Mouse (Mus musculus) midbrain, embryonic 13.5 days (tissue): ENCODE data around the gene Scaf1. TPM values are rescaled to one million over a fixed set of nuclear protein-coding genes. Genes with fewer than 3 reads are reported as not detected.

Source experiments
- ATAC-seq: fragments of 200-750 bp; cut with Nextera tagmentation; 2 replicates; pipeline ENCODE4 v1.8.0; 2017; ENCODE audit warnings: mild to moderate bottlenecking, moderate TSS enrichment, moderate library complexity
- H3K27ac ChIP-seq: fragments of 300-500 bp; sonication (generic); 2 replicates; pipeline ENCODE4 v1.5.1; 2015; ENCODE audit warnings: inconsistent platforms, mild to moderate bottlenecking, moderate library complexity
- H3K27me3 ChIP-seq: fragments of 300-500 bp; sonication (generic); 2 replicates; pipeline ENCODE4 v1.6.1; 2015; ENCODE audit warnings: mild to moderate bottlenecking, inconsistent platforms
- H3K36me3 ChIP-seq: fragments of 300-500 bp; sonication (generic); 2 replicates; pipeline ENCODE4 v1.6.1; 2015; ENCODE audit warnings: mild to moderate bottlenecking, inconsistent platforms
- H3K4me1 ChIP-seq: fragments of 300-500 bp; sonication (generic); replicated peaks from 2 replicates; pipeline ENCODE4 v1.6.1; 2015; ENCODE audit warnings: inconsistent platforms
- H3K4me2 ChIP-seq: fragments of 300-500 bp; sonication (generic); replicated peaks from 2 replicates; pipeline ENCODE4 v1.6.1; 2015; ENCODE audit warnings: moderate library complexity, mild to moderate bottlenecking, inconsistent platforms
- H3K4me3 ChIP-seq: fragments of 300-500 bp; sonication (generic); replicated peaks from 2 replicates; pipeline ENCODE4 v1.5.1; 2015; ENCODE audit warnings: mild to moderate bottlenecking, inconsistent platforms
- H3K9ac ChIP-seq: fragments of 300-500 bp; sonication (generic); replicated peaks from 2 replicates; pipeline ENCODE4 v1.6.1; 2015; ENCODE audit warnings: mild to moderate bottlenecking, inconsistent platforms
- H3K9me3 ChIP-seq: fragments of 300-500 bp; sonication (generic); 2 replicates; pipeline ENCODE4 v1.6.1; 2016; ENCODE audit warnings: mild to moderate bottlenecking, inconsistent platforms
- WGBS: fragments of 180-500 bp; shearing (Covaris S2); methylation state at CpG from one replicate; pipeline ENCODE4 v1.1.7; 2015; 5-methylcytosine and 5-hydroxymethylcytosine counted together
- polyA plus RNA-seq: library from polyadenylated mRNA; unstranded; fragments of >200 nt; fragmentation: Nextera tagmentation; extraction: Ambion mirVana; gene quantifications from 2 replicates; pipeline ENCODE4 v1.2.1, GENCODE M21; 2015

Scaf1 gene
- 38.1 and 47.7 TPM in 2 replicates for polyA plus RNA-seq

DNA sequence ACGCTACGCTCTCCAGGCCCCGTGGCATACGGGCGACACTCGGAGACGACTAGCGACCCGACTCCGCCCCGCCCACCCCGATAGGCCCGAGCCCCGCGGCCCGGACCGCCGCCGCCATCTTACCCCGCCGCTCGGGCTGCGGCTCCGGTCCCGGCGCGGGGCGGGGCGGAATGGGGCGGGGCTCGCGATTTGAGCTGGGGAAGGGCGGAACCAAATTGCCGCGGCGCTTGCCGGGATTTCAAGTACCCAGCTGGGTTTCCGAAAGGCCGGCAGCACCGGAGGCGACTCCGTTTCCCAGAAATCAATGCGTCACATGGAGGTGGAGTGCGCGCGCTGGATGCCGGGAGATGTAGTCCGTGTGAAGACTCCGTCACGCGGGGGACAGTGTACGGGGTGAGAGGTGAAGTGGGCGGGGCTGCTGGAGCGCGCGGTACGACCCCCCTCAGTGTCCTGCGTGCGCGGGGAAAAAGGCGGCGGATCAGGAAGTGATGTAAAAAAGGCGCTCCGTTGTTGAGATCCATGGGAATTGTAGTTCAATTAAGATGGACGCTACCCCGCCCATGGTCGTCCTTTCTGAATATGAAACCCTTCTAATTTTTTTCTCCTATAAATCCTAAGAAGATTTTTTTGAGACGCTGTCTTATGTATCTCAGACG lies at the start of gene Scaf1:
Gene Scaf1, minus strand, starts transcription at position 407 of the 656 bp plus-strand sequence.
- Histone ChIP-seq H3K4me3 (peak within 1 kb of the TSS; percentile 95), H3K27ac (peak within 1 kb of the TSS; percentile 80), H3K36me3 (peaks cover 29% of the 10 kb centered on the region), H3K9me3 (no peaks in the 10 kb centered on the region), H3K9ac (peak within 1 kb of the TSS; percentile 93), H3K27me3 (peaks cover 7% of the 10 kb centered on the region; the same call in 1 of the 2 replicates), H3K4me2 (peak within 1 kb of the TSS; percentile 89), H3K4me1 (peaks cover 42% of the 10 kb centered on the region)
- under 1% methylated on average over 66 of the region's 69 CpGs for WGBS
- peak; percentile 92 for ATAC-seq

DNA sequence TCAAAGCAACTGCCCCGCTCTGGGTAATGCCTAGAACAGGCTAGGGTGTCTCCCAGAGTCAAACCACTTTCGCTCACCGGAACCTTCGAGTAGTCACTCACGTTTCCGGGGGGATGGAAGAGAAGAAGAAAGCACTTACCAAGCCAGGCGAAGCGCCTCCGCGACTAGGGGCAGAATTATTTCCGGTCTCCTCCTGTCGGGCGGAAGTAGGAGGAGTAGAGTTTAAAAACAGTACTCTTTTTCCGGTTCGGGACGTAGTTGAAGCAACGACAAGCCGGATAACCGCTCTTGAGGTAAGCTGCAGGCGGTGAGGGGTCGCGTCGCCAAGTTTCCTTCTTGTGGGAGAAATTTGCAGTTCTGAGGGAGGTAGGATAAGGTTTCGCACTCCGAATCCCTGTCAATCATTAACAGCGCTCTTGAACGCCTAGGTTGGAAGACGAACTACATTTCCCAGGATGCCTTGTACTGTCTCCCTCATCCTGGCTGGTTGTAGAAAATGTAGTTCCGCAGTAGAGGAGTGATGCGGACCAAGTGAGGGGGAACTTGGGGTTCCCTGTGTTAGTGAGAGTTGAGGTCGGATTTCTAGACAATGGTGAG lies 46.2 kb upstream of the Scaf1 start, which contains the start of the genes Nosip and Prrg2:
Gene Nosip, plus strand, starts transcription at position 191 of the 597 bp plus-strand sequence.
Gene Prrg2, minus strand, starts transcription at position 439 of the 597 bp plus-strand sequence.
- Histone ChIP-seq H3K9ac (peak within 1 kb of the TSS; percentile 73), H3K4me1 (peaks cover 45% of the 10 kb centered on the region), H3K4me2 (peak within 1 kb of the TSS; percentile 62), H3K9me3 (no peaks in the 10 kb centered on the region), H3K27ac (peak within 1 kb of the TSS; percentile 89), H3K4me3 (peak within 1 kb of the TSS; percentile 70), H3K27me3 (no peaks in the 10 kb centered on the region), H3K36me3 (no peaks in the 10 kb centered on the region)
- WGBS: under 1% methylated on average over 31 of the region's 31 CpGs
- ATAC-seq: peak; percentile 90

DNA sequence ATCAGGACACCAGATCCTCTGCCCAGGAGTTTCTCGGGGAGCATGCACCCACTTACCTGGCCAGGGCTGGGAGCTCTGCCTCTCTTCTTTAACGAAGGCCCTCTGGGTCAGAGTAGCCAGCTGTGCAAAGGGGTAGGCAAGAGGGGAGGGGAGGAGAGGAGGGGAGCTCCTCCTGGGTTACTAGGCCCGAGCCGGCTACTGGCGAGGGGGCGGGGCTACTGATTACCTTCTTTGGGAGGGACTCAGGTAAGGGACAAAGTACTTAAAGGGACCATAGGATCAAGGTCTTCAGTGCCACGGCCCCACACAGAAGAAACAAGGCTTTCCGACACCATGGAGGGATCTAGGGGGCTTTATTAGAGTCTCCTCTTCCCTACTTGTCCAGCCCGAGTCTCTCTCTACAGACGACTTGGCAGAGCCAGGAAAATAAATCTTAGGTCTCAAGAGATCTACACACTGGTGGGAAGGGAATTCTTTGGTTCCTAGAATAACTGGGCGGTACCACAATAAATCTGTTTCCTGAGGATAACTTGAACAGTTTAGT lies 45.4 kb upstream of the Scaf1 start:
- Histone ChIP-seq H3K27ac (peak overlapping the region; percentile 89; the same call in 1 of the 2 replicates), H3K4me3 (peak overlapping the region; percentile 70)
- ATAC-seq: no peak

DNA sequence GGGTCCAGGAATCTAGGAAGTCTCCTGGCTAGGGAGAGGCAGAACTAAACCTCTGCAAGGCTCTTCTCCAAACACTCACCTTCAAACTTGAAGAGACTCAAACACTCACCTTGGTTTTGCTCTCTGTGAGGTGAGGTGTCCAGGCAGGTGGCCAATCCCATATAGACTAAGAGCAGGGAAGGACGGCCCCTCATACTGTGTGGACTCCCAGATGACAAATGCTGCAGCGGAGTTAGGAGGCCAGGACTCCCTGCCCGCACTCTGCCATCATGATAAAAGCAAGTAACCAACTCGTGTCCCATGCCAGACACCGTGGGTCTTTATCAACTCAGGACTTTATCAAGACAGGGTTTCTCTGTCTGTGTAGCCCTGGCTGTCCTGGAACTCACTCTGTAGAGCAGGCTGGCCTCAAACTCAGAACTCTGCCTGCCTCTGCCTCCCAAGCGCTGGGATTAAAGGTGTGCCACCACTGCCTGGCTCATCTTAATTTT lies 44.5 kb upstream of the Scaf1 start:
- Histone ChIP-seq H3K27ac (no peak overlapping the region), H3K36me3 (no peaks in the 10 kb centered on the region), H3K4me1 (peaks cover 45% of the 10 kb centered on the region), H3K4me2 (no peak overlapping the region), H3K4me3 (no peak overlapping the region), H3K9ac (no peak overlapping the region), H3K9me3 (no peaks in the 10 kb centered on the region), H3K27me3 (no peaks in the 10 kb centered on the region)
- ATAC-seq: no peak
- 90% methylated on average over 6 of the region's 6 CpGs for WGBS

More for the DNA sequence above, 45.4 kb upstream of the Scaf1 start:
- peaks cover 45% of the 10 kb centered on the region for H3K4me1 ChIP-seq
- 18% methylated on average over 11 of the region's 11 CpGs for WGBS
- peak overlapping the region; percentile 62 for H3K4me2 ChIP-seq
- H3K9ac ChIP-seq: peak overlapping the region; percentile 6; the same call in 1 of the 2 replicates
- H3K36me3 ChIP-seq: no peaks in the 10 kb centered on the region
- no peaks in the 10 kb centered on the region for H3K9me3 ChIP-seq
- H3K27me3 ChIP-seq: no peaks in the 10 kb centered on the region

DNA sequence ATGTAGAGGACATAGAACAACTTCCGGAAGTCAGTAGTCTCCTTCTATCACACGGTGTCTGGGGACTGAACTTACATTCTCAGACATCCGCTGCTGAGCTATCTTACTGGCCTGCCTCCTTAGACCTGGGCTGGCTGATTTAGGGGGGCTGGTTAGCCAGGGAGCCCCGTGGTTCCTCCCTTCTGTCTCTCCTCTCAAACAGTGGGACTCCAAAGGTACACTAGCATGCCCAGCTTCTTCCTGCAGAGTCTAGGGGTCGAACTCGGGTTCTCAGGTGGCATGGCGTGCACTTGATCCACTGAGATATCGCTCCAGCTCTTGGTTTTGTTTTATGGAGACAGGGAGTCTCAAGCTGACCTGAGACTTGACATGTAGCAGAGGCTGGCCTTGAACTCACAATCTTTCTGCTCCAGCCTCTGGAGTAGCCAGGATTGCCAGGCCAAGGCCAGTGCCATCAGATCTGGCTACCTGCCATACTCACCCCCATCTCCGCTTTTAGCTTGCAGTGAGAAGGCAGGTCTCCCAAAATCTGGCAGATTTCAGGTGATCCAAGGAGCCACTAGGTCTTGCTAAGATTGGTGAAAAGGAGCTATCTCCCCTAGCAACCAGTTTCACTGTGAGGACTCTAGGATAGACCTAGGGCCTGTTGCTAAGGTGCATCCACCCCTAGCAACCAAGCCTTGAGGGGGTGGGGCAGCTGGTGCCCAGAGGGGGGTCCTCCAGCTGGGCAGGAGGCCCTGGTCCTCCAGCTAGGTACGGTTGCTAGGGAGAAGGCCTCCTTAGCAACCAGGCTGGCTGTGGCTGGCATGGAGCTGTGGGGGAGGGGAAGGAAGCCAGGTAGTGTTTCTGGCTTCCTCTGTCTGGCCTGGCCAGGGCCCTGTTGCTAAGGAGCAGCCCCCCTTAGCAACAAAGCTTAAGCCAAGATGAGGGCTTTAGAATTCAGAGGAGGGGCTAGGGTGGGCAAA lies 42.7 kb upstream of the Scaf1 start:
- H3K9ac ChIP-seq: peak overlapping the region; percentile 41
- peak overlapping the region; percentile 26 for H3K4me2 ChIP-seq
- peak; percentile 35 for ATAC-seq
- WGBS: 72% methylated on average over 10 of the region's 10 CpGs
- H3K4me1 ChIP-seq: peaks cover 46% of the 10 kb centered on the region
- H3K27ac ChIP-seq: peak overlapping the region; percentile 77
- H3K9me3 ChIP-seq: no peaks in the 10 kb centered on the region
- no peak overlapping the region for H3K4me3 ChIP-seq
- H3K36me3 ChIP-seq: no peaks in the 10 kb centered on the region
- H3K27me3 ChIP-seq: no peaks in the 10 kb centered on the region

DNA sequence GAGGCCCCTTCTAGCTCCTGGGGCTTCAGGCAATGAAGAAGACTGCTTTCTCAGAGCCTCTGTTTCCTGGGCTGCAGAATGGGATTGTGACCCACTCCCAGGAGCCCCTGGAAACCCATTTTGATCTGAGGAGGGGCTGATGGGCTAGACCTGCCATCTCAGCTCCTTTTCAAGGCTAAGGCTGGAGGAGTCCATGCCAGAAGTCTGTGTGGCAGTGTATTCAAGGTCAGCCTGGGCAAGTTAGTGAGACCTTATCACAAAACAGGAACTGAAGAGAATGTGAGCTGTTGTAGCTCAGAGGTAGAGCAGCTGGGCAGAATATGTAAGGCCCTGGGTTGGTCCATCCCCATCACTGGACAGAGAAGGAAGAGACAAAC lies 40.8 kb upstream of the Scaf1 start:
- Histone ChIP-seq H3K9ac (no peak overlapping the region), H3K27me3 (no peaks in the 10 kb centered on the region), H3K9me3 (no peaks in the 10 kb centered on the region), H3K27ac (no peak overlapping the region), H3K4me3 (no peak overlapping the region), H3K4me2 (no peak overlapping the region), H3K36me3 (no peaks in the 10 kb centered on the region), H3K4me1 (peaks cover 41% of the 10 kb centered on the region)
- no peak for ATAC-seq

DNA sequence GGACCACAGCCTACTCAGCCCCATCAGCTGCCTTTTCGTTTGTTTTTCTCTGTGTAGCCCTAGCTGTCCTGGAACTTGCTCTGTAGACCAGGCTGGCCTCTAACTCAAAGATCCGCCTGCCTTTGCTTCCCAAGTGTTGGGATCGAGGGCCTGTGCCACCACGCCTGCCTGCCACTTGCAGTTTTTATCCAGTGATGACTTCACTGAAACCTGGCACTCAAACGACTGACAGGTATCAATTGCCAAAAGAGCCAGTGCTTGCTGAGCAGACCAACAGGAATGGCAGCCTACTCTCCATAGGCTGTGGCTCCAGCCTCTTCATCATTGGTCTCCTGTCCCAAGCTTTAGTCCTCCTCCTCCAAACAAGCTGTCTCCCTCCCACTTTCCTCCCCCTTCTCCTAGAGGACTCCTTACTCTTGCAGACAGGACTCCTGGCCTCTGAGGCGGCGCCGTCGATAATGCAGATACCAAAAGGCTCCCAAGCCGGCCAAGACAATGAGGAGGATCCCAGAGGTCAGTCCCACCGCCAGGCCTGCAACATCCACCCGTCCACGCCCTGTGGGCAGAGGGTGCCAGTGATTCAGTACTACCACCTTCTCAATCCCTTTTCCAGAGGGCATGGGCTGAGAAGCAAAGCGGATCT lies 40.3 kb upstream of the Scaf1 start:
- H3K27ac ChIP-seq: no peak overlapping the region
- no peaks in the 10 kb centered on the region for H3K27me3 ChIP-seq
- no peaks in the 10 kb centered on the region for H3K9me3 ChIP-seq
- H3K36me3 ChIP-seq: no peaks in the 10 kb centered on the region
- no peak overlapping the region for H3K9ac ChIP-seq
- H3K4me3 ChIP-seq: no peak overlapping the region
- peaks cover 41% of the 10 kb centered on the region for H3K4me1 ChIP-seq
- 63% methylated on average over 14 of the region's 14 CpGs for WGBS
- ATAC-seq: no peak
- H3K4me2 ChIP-seq: no peak overlapping the region

DNA sequence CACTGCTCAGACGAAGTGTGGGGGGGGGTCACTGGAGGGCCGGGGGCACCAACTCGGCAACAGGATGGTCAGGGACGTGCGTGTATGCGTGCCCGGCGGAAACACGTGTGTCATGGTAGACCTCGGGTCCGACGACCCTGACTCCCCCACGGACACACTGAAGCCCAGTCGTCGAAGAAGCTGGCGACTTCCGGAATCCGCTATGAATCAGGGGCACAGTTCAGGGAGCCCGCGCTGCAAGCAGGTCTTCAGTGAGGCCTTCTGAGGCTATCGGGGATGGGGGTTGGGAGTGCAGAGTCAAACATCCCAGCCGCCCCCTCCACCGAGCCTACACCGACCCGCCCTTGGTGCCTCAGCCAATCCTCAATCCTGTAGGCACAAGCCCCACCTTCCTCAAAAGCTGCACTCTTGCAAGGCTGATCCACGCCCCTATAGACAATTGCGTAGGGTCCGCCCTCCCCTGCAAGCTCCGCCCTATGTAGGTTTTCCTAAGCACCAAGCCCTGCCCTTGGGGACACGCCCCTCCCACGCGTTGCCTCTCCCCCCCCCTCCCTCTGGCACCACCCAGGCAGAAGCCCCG lies 37.9 kb upstream of the Scaf1 start:
- ATAC-seq: peak; percentile 87
- peak overlapping the region; percentile 99 for H3K4me3 ChIP-seq
- H3K9ac ChIP-seq: peak overlapping the region; percentile 97
- H3K9me3 ChIP-seq: no peaks in the 10 kb centered on the region
- H3K36me3 ChIP-seq: peaks cover 16% of the 10 kb centered on the region
- peak overlapping the region; percentile 100 for H3K27ac ChIP-seq
- WGBS: under 1% methylated on average over 33 of the region's 33 CpGs
- H3K27me3 ChIP-seq: no peaks in the 10 kb centered on the region
- peak overlapping the region; percentile 91 for H3K4me2 ChIP-seq
- peaks cover 42% of the 10 kb centered on the region for H3K4me1 ChIP-seq

DNA sequence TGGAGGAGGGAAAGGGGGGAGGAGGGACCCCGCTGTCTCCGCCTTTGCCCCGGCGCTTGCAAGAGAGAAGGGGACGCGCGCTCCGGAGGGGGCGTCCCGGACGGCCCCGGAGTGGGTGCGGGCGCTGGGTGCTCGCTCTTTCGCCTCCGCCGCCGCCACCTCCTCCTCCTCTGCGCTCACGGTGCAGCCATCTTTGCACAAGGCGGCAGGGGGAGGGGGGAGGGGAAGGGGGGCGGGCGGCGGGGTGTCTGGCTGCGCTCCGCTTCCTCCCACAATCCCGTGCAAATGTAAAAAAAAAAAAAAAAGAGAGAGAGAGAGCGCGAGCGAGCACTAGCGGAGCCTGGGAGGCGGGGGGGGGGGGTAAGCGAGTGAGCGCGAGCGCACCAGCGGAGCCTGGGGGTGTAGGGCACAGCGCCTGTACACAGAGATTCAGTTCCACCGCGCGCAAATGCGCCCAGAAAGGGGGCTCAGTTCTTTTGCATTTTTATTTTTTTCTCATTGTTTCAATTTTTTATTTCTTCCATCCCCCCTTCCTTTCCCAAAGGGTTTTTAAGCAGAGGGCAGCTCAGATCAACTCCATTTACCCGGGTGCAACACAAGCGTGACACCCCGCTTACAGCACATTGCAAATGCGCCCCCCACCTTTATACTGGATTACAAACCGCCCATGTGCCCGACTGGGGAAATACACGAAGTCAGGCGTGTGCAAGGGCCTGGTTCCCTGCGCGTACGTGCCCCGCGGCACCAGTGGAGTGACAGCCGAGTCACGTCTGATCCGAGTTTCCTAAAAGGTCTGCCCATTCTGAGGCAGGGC lies 37.2 kb upstream of the Scaf1 start:
- H3K4me1 ChIP-seq: peaks cover 35% of the 10 kb centered on the region
- peak overlapping the region; percentile 91 for H3K4me2 ChIP-seq
- peak overlapping the region; percentile 99 for H3K4me3 ChIP-seq
- H3K27ac ChIP-seq: peak overlapping the region; percentile 100
- peaks cover 23% of the 10 kb centered on the region for H3K36me3 ChIP-seq
- under 1% methylated on average over 42 of the region's 59 CpGs for WGBS
- H3K9ac ChIP-seq: peak overlapping the region; percentile 97
- H3K27me3 ChIP-seq: no peaks in the 10 kb centered on the region
- peak; percentile 61 for ATAC-seq
- no peaks in the 10 kb centered on the region for H3K9me3 ChIP-seq

DNA sequence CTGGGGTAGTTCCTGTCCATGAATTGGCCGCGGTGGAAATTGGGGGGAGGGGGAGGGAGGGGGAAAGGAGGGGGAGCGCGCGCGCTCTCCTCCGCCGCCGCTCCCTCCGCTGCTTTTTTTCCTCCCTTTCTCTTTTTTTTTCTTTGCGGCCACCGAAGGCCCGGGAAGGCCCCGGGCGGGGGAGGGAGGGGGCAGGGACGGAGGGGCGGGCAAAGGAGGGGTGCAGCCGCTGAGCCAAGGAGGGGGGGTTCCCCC lies 36.6 kb upstream of the Scaf1 start, which contains the start of gene Prr12:
Gene Prr12, minus strand, starts transcription at position 20 of the 255 bp plus-strand sequence.
- Histone ChIP-seq H3K27me3 (no peaks in the 10 kb centered on the region), H3K27ac (peak within 1 kb of the TSS; percentile 100), H3K4me2 (peak within 1 kb of the TSS; percentile 91), H3K9ac (peak within 1 kb of the TSS; percentile 97), H3K4me3 (peak within 1 kb of the TSS; percentile 99), H3K36me3 (peaks cover 29% of the 10 kb centered on the region), H3K4me1 (peaks cover 35% of the 10 kb centered on the region), H3K9me3 (no peaks in the 10 kb centered on the region)
- 0% methylated on average over 5 of the region's 18 CpGs for WGBS
- no peak for ATAC-seq
